Mouse (Mus musculus) bone marrow, adult 2 months (tissue): ENCODE results near the gene Fam71a. TPM values are rescaled to one million over a fixed set of nuclear protein-coding genes. Genes with fewer than 3 reads are reported as not detected.

ENCODE experiments used
- H3K27ac ChIP-seq: fragments of 200-500 bp; 2 replicates; pipeline ENCODE4 v1.5.1; 2012; ENCODE audit warnings: low read depth, mild to moderate bottlenecking, control low read depth, inconsistent platforms, low read length; ENCODE audit not compliant: control insufficient read depth, poor library complexity, insufficient read depth
- H3K4me1 ChIP-seq: fragments of 200-500 bp; 2 replicates; pipeline ENCODE4 v1.6.1; 2011; ENCODE audit warnings: low read length; ENCODE audit not compliant: control insufficient read depth, insufficient read depth
- H3K4me3 ChIP-seq: fragments of 200-500 bp; replicated peaks from 2 replicates; pipeline ENCODE3; 2011; ENCODE audit warnings: mild to moderate bottlenecking, low read depth, low read length, control low read depth; ENCODE audit not compliant: control insufficient read depth
- CTCF ChIP-seq: fragments of 200-500 bp; IDR thresholded peaks from 2 replicates; pipeline ENCODE4 v1.5.1; 2011; ENCODE audit warnings: low read length, control low read depth; ENCODE audit not compliant: control insufficient read depth, insufficient read depth
- POLR2A ChIP-seq: fragments of 200-500 bp; IDR thresholded peaks from 2 replicates; pipeline ENCODE4 v1.6.1; 2011; ENCODE audit warnings: low read depth, mild to moderate bottlenecking, control low read depth, low read length, borderline replicate concordance; ENCODE audit not compliant: control insufficient read depth
- WGBS: fragments of 180-500 bp; shearing (Covaris S2); methylation state at CpG from one replicate; pipeline ENCODE4 v1.1.7; 2018; 5-methylcytosine and 5-hydroxymethylcytosine counted together
- polyA plus RNA-seq: library from polyadenylated mRNA; stranded (reverse); fragments of >200 nt; gene quantifications from 2 replicates; pipeline ENCODE4 v1.2.4, GENCODE M21; 2011; ENCODE audit warnings: low replicate concordance; ENCODE audit not compliant: missing spikeins, insufficient read depth, insufficient read length

Gene Fam71a
- polyA plus RNA-seq, 1 experiment: not detected

DNA sequence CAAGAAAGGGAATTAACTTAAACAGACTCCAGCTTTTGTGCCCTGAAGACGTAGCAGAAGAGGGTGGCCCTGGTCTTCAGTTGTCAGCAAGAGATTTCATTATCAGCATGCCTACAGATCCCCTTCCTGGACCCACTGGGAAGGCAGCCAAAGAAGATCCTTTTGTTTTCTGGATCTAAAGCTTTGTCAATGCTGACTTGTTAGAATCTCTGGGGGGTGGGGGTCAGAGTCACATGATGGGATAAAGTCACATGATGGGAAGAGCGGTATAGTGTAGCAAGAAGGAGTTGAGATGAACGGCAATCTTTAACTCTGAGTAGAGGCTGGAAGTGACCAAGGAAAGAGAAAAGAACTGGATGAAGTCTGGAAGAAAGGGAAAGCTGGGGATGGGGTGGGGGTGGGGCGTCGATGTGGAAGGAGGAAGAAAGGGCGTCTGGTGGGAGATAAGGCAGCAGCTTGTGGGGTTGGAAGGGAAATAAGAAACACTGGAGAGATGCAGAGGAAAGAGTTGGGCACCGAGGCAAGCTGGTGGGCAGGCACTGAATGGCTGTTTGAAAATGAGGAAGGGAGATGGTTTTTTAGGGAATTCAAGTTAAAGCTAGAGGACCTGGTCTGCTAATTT lies 25.6 kb downstream of the Fam71a start:
- 35% methylated on average over 7 of the region's 7 CpGs for WGBS
- no peak for TF ChIP-seq CTCF
- no peak for TF ChIP-seq POLR2A
- H3K4me1 ChIP-seq: no peaks in the 10 kb centered on the region

DNA sequence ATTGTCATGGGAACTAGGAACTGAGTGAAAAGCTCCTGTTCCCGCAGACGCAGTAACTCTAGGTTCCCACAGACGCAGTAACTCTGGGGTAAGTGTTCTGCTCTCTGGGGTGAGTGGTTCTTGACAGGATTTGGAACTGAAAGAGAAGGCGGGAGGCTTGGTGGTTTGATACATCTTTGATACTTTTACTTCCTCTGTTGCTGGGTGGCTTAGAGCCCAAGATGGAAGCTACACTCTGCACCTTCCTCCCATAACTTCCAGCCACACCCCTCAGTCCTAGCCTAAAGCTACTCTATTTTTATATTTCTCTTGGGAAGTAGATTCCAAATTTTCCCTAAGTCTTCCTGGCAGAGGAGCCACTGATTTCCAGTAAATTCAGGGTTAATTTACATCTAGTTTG lies 26.2 kb downstream of the Fam71a start:
- Histone ChIP-seq H3K27ac (no peak overlapping the region), H3K4me3 (no peak overlapping the region), H3K4me1 (no peaks in the 10 kb centered on the region)
- WGBS: 58% methylated on average over 4 of the region's 4 CpGs
- no peak for TF ChIP-seq POLR2A
- TF ChIP-seq CTCF: no peak

More for the DNA sequence above, 25.6 kb downstream of the Fam71a start:
- Histone ChIP-seq H3K27ac (no peak overlapping the region), H3K4me3 (no peak overlapping the region)

GRCm38 (mm10) chr1:191135406-191135805 lies 29.2 kb downstream of the Fam71a start:
- no peak for TF ChIP-seq POLR2A
- no peak for TF ChIP-seq CTCF
- no peak overlapping the region for H3K27ac ChIP-seq
- 76% methylated on average over 4 of the region's 4 CpGs for WGBS
- no peak overlapping the region for H3K4me3 ChIP-seq
- H3K4me1 ChIP-seq: peaks cover 6% of the 10 kb centered on the region; the same call in 1 of the 2 replicates

DNA sequence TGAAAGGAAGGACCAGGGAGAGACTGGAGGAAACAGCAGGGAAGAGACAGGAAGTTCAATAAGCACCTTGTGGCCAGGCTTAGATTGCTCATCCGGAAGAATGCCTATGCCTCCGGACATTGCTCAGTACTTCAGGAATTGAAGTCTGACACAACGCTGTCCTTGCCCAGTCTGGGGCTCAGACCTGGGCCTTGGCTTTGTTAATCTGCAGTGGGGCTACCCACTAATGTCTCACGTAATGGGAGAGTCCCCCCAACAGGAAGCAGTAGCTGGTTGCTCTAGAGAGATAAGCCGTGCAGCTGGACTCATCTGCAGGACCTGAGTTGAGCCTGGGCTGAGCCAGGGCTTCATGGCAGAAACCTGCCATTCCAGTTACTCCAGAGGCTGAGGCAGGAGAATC lies 31.7 kb downstream of the Fam71a start:
- TF ChIP-seq POLR2A (no peak), CTCF (no peak)
- peaks cover 6% of the 10 kb centered on the region; the same call in 1 of the 2 replicates for H3K4me1 ChIP-seq
- WGBS: 1% methylated on average over 5 of the region's 5 CpGs
- H3K4me3 ChIP-seq: no peak overlapping the region
- H3K27ac ChIP-seq: peak overlapping the region; percentile 8; the same call in 1 of the 2 replicates

DNA sequence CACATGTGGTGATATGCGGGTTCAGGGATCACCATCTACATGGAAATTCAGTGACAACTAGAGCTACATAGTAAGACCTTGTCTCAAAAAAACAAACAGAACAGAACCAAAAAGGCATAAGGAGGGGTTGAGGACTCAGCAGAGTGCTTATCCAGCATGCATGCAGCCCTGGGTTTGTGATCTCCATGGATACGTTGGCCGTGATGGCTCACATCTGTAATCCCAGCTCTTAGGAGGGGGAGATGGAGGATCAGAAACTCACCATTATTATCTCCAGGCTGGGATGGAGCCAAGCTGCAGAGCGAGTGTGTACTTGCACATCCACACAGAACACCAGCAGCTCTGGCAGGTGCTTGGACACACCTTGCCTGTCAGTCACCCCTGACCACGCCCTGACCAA lies 32.4 kb downstream of the Fam71a start:
- TF ChIP-seq POLR2A: no peak
- TF ChIP-seq CTCF: no peak
- 70% methylated on average over 5 of the region's 5 CpGs for WGBS
- Histone ChIP-seq H3K4me3 (no peak overlapping the region), H3K4me1 (peaks cover 6% of the 10 kb centered on the region; the same call in 1 of the 2 replicates), H3K27ac (no peak overlapping the region)

GRCm38 (mm10) chr1:191131692-191132091 lies 32.9 kb downstream of the Fam71a start:
- no peak for TF ChIP-seq POLR2A
- TF ChIP-seq CTCF: no peak
- WGBS: 67% methylated on average over 2 of the region's 2 CpGs
- Histone ChIP-seq H3K27ac (no peak overlapping the region), H3K4me3 (no peak overlapping the region), H3K4me1 (peaks cover 6% of the 10 kb centered on the region; the same call in 1 of the 2 replicates)

GRCm38 (mm10) chr1:191125811-191126638 lies 38.6 kb downstream of the Fam71a start:
- TF ChIP-seq CTCF (peak; percentile 85), POLR2A (peak; percentile 32; the same call in 1 of the 2 replicates)
- H3K4me3 ChIP-seq: peak overlapping the region; percentile 63
- 7% methylated on average over 38 of the region's 38 CpGs for WGBS
- H3K27ac ChIP-seq: peak overlapping the region; percentile 90
- peaks cover 7% of the 10 kb centered on the region for H3K4me1 ChIP-seq

DNA sequence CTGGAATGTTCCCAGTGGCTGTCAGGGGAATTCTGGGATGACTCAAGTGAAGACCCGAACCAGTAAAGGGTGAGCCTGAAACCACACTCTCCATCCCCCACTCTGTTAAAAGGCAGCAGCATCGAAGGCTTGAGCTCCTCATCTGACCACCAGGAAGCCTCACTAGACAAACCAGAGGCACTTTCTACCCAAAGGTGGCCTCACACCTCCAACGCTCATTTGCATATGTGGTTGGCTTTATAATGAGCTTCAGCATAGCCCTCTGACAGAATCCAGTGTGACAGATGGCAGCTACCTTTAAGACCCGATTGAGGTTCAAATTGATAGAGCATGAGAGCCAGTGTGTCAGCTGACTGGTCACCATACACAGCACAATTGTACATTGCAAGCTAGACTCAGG lies 40.3 kb downstream of the Fam71a start:
- H3K4me1 ChIP-seq: peaks cover 7% of the 10 kb centered on the region
- no peak overlapping the region for H3K27ac ChIP-seq
- H3K4me3 ChIP-seq: no peak overlapping the region
- 71% methylated on average over 4 of the region's 4 CpGs for WGBS
- no peak for TF ChIP-seq POLR2A
- TF ChIP-seq CTCF: no peak
